Mouse (Mus musculus) heart, embryonic 10.5 days (tissue): ENCODE data around the gene Clcn2. TPM values are rescaled to one million over a fixed set of nuclear protein-coding genes. Genes with fewer than 3 reads are reported as not detected.

ENCODE experiments used
- DNase-seq: peaks from one replicate; pipeline ENCODE4 v3.0.0-alpha.2; 2017; ENCODE audit warnings: low spot score
- H3K27ac ChIP-seq: fragments of 300-500 bp; sonication (generic); 2 replicates; pipeline ENCODE4 v1.5.1; 2016; ENCODE audit warnings: mild to moderate bottlenecking
- H3K27me3 ChIP-seq: fragments of 300-500 bp; sonication (generic); 2 replicates; pipeline ENCODE4 v1.6.1; 2016; ENCODE audit warnings: mild to moderate bottlenecking; ENCODE audit not compliant: poor library complexity, insufficient read depth, severe bottlenecking
- H3K36me3 ChIP-seq: fragments of 300-500 bp; sonication (generic); 2 replicates; pipeline ENCODE4 v1.6.1; 2016; ENCODE audit warnings: mild to moderate bottlenecking, moderate library complexity
- H3K4me1 ChIP-seq: fragments of 300-500 bp; sonication (generic); 2 replicates; pipeline ENCODE4 v1.6.1; 2016; ENCODE audit warnings: mild to moderate bottlenecking
- H3K4me3 ChIP-seq: fragments of 300-500 bp; sonication (generic); 2 replicates; pipeline ENCODE4 v1.5.1; 2016; ENCODE audit warnings: mild to moderate bottlenecking, moderate library complexity
- H3K9me3 ChIP-seq: fragments of 300-500 bp; sonication (generic); 2 replicates; pipeline ENCODE4 v1.6.1; 2016; ENCODE audit warnings: mild to moderate bottlenecking, moderate library complexity
- WGBS: fragments of 180-500 bp; shearing (Covaris S2); methylation state at CpG from one replicate; pipeline ENCODE4 v1.1.7; 2016; 5-methylcytosine and 5-hydroxymethylcytosine counted together
- polyA plus RNA-seq: library from polyadenylated mRNA; unstranded; fragments of >200 nt; fragmentation: Nextera tagmentation; extraction: Ambion mirVana; gene quantifications from 2 replicates; pipeline ENCODE4 v1.2.1, GENCODE M21; 2016

The Clcn2 gene
- polyA plus RNA-seq, 1 experiment from 2014 or later, result 10.3 TPM

GRCm38 (mm10) chr16:20716841-20717180, 735 bp downstream of the Clcn2 start:
- peak overlapping the region; percentile 91 for H3K27ac ChIP-seq
- no peak for DNase-seq
- H3K27me3 ChIP-seq, result peaks cover 5% of the 10 kb centered on the region; the same call in 1 of the 2 replicates
- peaks cover 49% of the 10 kb centered on the region for H3K4me1 ChIP-seq
- no peaks in the 10 kb centered on the region for H3K9me3 ChIP-seq
- H3K36me3 ChIP-seq, result peaks cover 26% of the 10 kb centered on the region
- peak overlapping the region; percentile 66 for H3K4me3 ChIP-seq
- WGBS, result 0% methylated on average over 8 of the region's 8 CpGs

- Histone ChIP-seq H3K4me1 (peaks cover 49% of the 10 kb centered on the region), H3K4me3 (peak overlapping the region; percentile 66), H3K27me3 (peaks cover 5% of the 10 kb centered on the region; the same call in 1 of the 2 replicates), H3K36me3 (peaks cover 26% of the 10 kb centered on the region), H3K27ac (peak overlapping the region; percentile 91), H3K9me3 (no peaks in the 10 kb centered on the region)
- peak; percentile 93 for DNase-seq
- under 1% methylated on average over 65 of the region's 68 CpGs for WGBS
Measured at GRCm38 (mm10) chr16:20715976-20716840, 1.3 kb downstream of the Clcn2 start.

- H3K4me1 ChIP-seq, result peaks cover 49% of the 10 kb centered on the region
- H3K4me3 ChIP-seq, result peak overlapping the region; percentile 66
- peak overlapping the region; percentile 91 for H3K27ac ChIP-seq
- WGBS, result 3% methylated on average over 12 of the region's 12 CpGs
- H3K36me3 ChIP-seq, result peaks cover 26% of the 10 kb centered on the region
- DNase-seq, result no peak
- no peaks in the 10 kb centered on the region for H3K9me3 ChIP-seq
- peaks cover 5% of the 10 kb centered on the region; the same call in 1 of the 2 replicates for H3K27me3 ChIP-seq
Measured at GRCm38 (mm10) chr16:20715566-20715965, 2.0 kb downstream of the Clcn2 start.

GRCm38 (mm10) chr16:20715161-20715560, 2.4 kb downstream of the Clcn2 start:
- H3K27ac ChIP-seq, result peak overlapping the region; percentile 38; the same call in 1 of the 2 replicates

DNA sequence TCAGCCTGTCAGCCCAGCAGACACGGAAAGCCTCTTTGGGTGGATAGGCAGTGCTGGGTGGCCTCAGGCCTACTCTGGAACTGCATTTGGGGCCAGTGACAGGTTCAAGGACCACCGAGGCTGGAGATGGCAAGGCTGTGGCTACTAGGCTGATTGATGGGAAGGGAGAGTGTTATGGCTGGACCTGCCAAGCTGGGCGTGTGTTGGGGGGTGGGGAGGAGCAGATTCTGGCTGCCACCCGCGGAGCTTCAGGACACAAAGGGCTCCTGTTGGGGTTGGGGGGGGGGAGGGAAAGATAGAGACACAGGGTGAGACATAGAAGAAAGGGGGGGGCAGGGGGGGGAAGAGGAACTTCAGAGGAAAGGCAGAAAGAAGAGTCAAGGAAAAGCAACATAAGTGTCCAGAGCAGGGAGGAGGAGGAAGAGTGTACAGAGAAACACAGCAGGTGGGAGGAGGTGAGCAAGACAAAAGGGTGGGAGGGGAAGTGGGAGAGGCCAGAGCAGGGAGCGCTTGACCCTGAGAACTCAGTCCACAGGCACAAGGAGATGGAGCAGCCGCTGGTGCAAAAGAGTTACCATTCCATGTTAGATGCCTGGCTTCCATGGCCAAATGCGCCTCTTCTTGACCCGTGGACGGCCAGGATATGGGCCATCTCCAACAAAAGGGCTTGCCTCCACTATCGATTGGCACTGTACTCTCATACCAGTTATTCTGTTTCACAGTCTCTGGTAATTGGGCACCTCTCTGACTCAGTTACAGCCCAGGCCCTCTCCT, 3.1 kb downstream of the Clcn2 start:
- 42% methylated on average over 11 of the region's 11 CpGs for WGBS
- Histone ChIP-seq H3K9me3 (no peaks in the 10 kb centered on the region), H3K27ac (peak overlapping the region; percentile 7)

More at GRCm38 (mm10) chr16:20715161-20715560, 2.4 kb downstream of the Clcn2 start:
- Histone ChIP-seq H3K9me3 (no peaks in the 10 kb centered on the region), H3K36me3 (peaks cover 26% of the 10 kb centered on the region), H3K27me3 (peaks cover 5% of the 10 kb centered on the region; the same call in 1 of the 2 replicates), H3K4me1 (peaks cover 49% of the 10 kb centered on the region), H3K4me3 (peak overlapping the region; percentile 66)
- no peak for DNase-seq
- WGBS, result 58% methylated on average over 2 of the region's 2 CpGs

DNA sequence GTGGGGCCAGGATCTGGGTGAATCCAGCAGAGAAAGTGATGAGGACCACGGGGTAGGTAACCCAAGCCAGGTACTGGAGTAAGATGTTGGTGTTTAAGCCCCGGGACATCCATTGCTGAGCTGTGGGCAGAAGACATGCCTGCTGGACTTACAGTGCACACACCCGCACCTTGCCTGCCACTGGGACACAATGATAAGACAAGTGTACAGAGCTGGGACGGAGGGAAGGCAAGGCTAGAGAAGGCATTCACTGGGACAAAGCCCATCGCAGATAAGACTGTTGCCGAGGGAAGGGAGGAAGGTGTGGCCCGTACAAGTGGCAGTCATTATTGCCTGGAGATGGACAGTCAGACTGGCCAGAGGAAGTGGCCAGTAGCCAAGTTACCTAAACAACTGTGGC, 4.7 kb downstream of the Clcn2 start:
- H3K9me3 ChIP-seq, result no peaks in the 10 kb centered on the region
- peaks cover 35% of the 10 kb centered on the region for H3K36me3 ChIP-seq
- H3K4me1 ChIP-seq, result peaks cover 44% of the 10 kb centered on the region
- WGBS, result 61% methylated on average over 7 of the region's 7 CpGs
- H3K27ac ChIP-seq, result no peak overlapping the region
- no peak for DNase-seq
- H3K4me3 ChIP-seq, result no peak overlapping the region; the same call in 1 of the 2 replicates
- peaks cover 5% of the 10 kb centered on the region; the same call in 1 of the 2 replicates for H3K27me3 ChIP-seq

More for the DNA sequence above, 3.1 kb downstream of the Clcn2 start:
- Histone ChIP-seq H3K4me1 (peaks cover 49% of the 10 kb centered on the region), H3K4me3 (peak overlapping the region; percentile 66), H3K36me3 (peaks cover 26% of the 10 kb centered on the region), H3K27me3 (peaks cover 5% of the 10 kb centered on the region; the same call in 1 of the 2 replicates)
- DNase-seq, result no peak

DNA sequence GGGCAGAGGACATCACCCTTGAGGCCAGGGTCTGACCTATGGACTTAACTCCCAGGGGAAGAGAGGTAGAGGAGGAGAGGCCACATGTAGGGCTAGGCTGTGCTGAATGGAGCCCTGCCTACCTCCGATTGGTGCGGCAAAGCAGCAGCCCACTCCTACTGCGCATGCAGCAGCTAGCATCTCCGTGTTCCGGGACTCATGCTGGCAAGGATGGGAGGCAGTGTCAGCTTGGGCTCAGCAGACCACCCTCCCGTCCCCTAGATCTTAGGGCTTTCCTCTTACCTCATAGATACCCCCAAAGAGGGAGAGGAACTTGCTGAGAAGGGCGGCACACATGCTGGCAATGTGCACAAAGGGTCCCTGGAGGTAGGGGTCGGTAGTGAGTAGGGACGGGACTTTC, 5.4 kb downstream of the Clcn2 start:
- 76% methylated on average over 9 of the region's 9 CpGs for WGBS
- Histone ChIP-seq H3K9me3 (no peaks in the 10 kb centered on the region), H3K4me1 (peaks cover 48% of the 10 kb centered on the region), H3K27me3 (peaks cover 5% of the 10 kb centered on the region; the same call in 1 of the 2 replicates), H3K27ac (no peak overlapping the region), H3K36me3 (peaks cover 35% of the 10 kb centered on the region), H3K4me3 (no peak overlapping the region)
- no peak for DNase-seq

DNA sequence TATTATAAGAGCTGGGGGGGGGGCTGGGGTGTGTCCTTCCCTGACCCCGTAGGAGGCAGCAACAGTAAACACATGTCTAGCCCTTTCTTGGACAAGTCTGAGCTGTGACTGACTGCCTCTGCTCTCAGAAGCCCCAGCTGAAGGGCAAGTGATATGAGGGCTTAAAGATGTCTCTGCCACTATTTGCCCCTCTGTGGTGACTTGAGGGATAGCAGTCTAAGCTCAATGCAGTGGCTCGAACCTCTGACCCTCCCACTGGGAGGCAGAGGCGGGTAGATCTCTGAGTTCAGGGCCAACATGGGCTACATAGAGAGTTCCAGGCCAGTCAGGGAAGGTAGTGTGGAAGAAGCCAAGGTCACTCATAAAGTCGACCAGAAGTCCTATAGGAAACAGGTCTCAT, 6.7 kb downstream of the Clcn2 start:
- Histone ChIP-seq H3K9me3 (no peaks in the 10 kb centered on the region), H3K27ac (no peak overlapping the region), H3K36me3 (peaks cover 40% of the 10 kb centered on the region), H3K4me1 (peaks cover 40% of the 10 kb centered on the region), H3K27me3 (peaks cover 5% of the 10 kb centered on the region; the same call in 1 of the 2 replicates), H3K4me3 (no peak overlapping the region)
- no peak for DNase-seq
- 70% methylated on average over 4 of the region's 4 CpGs for WGBS

- H3K27ac ChIP-seq, result no peak overlapping the region
- no peak overlapping the region for H3K4me3 ChIP-seq
- no peaks in the 10 kb centered on the region for H3K9me3 ChIP-seq
- no peak for DNase-seq
- WGBS, result 91% methylated on average over 11 of the region's 11 CpGs
- peaks cover 5% of the 10 kb centered on the region; the same call in 1 of the 2 replicates for H3K27me3 ChIP-seq
- H3K36me3 ChIP-seq, result peaks cover 43% of the 10 kb centered on the region
- H3K4me1 ChIP-seq, result peaks cover 36% of the 10 kb centered on the region
Measured at GRCm38 (mm10) chr16:20710370-20710769, 7.2 kb downstream of the Clcn2 start.

DNA sequence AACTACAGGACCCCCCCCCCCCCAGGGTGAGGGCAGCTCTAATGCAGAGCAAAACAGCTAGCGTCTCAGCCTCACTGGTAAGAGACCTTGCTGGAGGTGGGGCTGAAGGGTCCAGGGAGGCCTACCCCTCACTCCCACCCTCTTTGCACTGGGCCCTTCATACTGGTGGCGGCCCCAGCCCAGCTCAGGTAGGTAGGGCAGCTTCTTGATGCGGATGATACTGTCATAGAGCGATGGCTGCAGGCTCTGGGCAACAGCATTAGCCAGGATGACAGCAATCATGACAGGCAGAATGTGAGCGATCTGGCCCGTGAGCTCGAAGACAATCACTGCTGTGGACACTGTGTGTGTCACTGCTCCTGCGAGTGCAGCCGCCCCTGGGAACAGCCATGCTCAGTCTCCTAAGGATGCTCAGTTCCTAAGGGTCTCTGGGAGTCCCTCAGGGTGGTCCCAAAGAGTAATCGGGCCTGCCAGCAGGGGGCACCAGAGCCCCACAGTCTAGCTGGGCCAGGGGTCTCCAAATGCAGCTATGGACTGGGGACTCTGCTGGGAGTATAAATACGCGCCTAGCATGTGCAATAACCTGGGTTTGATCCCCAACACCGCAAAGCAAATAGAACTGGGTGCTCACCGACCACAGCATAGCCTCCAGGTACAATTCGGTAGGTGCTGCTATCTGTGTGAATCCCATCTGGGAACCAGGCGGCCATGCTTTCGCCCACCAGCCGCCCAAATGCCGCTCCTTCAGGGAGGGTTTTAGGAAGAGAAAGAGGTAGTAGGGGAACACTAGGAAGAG, 8.4 kb downstream of the Clcn2 start:
- 74% methylated on average over 19 of the region's 19 CpGs for WGBS
- DNase-seq, result no peak
- Histone ChIP-seq H3K27ac (no peak overlapping the region), H3K9me3 (no peaks in the 10 kb centered on the region), H3K27me3 (no peaks in the 10 kb centered on the region), H3K36me3 (peaks cover 47% of the 10 kb centered on the region), H3K4me1 (peaks cover 23% of the 10 kb centered on the region), H3K4me3 (no peak overlapping the region)

DNA sequence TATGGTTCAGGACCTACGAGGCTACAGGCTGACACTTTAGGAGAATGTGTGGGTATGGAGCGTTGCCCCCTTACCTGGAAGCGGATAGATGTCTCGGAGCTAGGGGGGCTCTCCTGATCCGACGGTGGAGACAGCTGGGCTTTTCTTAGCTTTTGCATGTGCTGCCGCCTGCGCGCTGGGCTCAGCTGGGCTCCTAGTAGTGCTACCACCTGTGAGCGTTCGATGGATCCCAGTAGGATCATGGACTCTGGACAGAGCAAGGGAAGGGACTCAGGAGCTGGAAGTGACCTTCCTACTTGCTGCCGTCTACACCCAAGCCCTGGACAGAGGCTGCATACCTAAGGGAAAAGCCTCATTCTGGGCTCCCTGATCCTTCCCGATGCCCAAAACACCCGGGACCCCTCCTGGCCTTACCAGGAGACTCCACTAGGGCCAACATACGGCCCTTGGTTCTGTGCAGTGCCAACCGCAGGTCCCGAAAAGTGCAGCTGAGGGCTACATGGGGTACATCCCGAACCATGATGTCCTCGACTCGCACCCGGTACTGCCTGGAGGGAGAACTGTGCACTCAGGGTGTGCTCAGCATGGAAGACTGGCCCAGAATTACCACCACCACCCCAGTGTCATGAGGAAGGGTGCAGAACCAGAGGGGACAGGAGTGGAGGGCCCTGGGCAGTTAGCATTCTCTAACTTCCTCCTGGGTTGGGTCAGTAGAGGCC, 9.2 kb downstream of the Clcn2 start:
- peak; percentile 68 for DNase-seq
- Histone ChIP-seq H3K27ac (no peak overlapping the region), H3K9me3 (no peaks in the 10 kb centered on the region), H3K4me3 (no peak overlapping the region), H3K36me3 (peaks cover 47% of the 10 kb centered on the region), H3K27me3 (no peaks in the 10 kb centered on the region), H3K4me1 (peaks cover 16% of the 10 kb centered on the region)
- WGBS, result 89% methylated on average over 21 of the region's 21 CpGs
